Mouse (Mus musculus) layer of hippocampus, postnatal 10 days (tissue): Measurements from ENCODE around the gene F830045P16Rik. TPM values are rescaled to one million over a fixed set of nuclear protein-coding genes. Genes with fewer than 3 reads are reported as not detected.
"Not testable (repeated sequence)": the region's sequence is repeated elsewhere in the genome, so short reads cannot be mapped to it uniquely, and the experiment has no call there.

Experiments
- DNase-seq, 2 experiments: peaks; one replicate each; pipeline ENCODE4 v3.0.0; 2021; ENCODE audit warnings: low spot score in 2 of 2
- total RNA-seq, 2 experiments: library from RNA; stranded (reverse); gene quantifications; 2 replicates each; pipeline ENCODE4 v1.2.3; 2021

The F830045P16Rik gene
- total RNA-seq, 2 experiments from 2014 or later, result 0.18 TPM; not detected in 1

DNA sequence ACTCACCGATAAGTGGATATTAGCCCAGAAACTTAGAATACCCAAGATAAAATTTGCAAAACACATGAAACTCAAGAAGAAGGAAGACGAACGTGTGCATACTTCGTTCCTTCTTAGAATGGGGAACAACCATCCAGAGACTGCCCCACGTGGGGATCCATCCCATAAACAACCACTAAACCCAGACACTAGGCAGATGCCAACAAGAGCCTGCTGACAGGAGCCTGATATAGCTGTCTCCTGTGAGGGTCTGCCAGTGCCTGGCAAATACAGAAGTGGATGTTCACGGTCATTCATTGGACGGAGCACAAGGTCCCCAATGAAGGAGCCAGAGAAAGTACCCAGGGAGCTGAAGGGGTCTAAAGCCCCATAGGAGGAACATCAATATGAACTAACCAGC, 24.3 kb downstream of the F830045P16Rik start:
- DNase-seq, result not testable (repeated sequence)

DNA sequence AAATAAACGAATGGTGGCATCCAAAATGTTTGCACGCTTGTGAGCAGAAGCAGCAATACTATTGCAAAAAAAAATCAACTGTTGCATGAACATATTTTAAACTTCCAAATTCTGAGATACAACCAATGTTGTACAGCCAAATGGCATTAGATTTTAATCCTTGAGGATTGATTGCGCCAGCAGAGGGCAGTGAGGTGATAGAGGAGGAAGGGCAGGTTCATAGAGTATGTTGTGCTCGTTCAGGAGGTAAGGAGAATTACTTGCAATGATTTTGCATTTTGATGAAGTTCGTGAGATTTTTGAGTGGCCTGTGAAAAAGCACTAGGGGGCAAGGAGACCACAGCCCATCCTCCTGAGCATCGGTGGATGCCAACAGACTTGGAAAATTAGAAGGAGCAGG, 33.8 kb downstream of the F830045P16Rik start:
- DNase-seq, result peak; percentile 76 to 82

DNA sequence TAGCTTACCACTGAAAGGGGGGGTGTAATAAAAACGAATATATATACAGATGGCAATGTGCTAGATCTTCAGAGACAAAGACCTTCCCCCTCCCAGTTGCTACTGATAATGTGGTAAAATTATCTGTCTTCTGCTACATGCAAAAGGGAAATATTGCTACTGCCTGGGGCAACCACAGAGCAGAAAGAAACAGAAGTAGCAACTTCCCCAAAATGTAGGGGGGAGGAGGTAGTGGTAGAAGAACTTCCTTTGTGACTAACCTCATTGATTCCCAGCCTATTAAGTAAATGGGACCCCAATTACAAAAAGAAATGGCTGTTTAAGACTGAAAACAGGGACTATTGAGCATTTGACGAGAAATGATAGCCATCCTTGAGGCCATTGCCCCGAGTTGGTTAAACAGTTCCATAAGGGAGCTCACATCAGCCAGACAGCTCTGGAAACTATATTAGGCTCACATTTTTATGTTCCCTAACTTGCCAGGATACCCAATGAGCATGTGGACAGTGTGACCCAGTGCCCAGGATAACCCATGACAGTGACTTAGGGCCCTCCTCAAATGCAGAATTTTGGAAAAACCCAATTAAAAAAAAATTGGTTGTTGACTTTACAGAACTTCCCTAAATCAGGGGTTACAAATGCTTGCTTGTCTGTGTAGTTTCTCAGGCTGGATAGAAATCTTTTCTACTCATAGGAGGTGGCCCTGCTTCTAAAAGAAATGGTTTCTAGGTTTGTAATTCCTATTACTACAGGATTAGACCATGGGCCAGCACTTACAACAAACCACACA, 46.7 kb downstream of the F830045P16Rik start:
- no peak for DNase-seq

DNA sequence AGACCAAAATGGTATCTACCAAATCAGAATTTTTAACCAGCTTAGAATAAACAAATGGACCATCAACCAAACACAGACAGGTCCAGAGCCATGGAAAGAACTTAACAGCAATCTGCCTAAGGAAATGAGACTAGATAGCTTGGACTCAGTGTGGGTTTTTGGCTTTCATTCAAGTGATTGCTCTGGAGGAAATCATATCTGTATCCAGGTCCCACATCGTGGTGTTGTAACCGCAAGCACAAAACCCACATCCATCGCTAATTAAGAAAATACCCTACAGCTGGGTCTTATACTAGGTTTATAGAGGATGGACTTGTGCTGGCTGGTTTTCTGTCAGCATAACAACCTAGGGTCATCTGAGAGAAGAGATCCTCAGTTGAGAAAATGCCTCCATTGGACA, 53.3 kb downstream of the F830045P16Rik start:
- DNase-seq, result no peak

DNA sequence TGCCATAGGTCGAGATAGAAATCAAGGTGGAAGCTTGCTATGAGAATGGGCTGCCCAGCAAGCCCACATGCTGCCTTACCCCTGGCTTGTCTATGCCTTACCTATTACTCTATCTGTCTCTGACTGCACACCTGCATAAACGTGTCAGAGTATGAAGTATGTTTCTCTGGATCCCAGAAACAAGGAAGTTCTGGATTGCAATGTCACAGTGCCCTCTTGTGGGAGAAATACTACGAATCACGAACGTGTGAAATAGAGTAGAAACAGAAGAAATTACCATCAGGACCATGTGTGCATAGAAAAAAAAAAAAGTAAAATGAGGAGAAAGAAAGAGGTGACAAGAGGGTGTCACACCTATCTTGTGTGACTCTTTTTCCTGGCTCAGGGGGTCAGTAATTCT, 64.5 kb downstream of the F830045P16Rik start:
- peak; percentile 30 to 53 for DNase-seq

DNA sequence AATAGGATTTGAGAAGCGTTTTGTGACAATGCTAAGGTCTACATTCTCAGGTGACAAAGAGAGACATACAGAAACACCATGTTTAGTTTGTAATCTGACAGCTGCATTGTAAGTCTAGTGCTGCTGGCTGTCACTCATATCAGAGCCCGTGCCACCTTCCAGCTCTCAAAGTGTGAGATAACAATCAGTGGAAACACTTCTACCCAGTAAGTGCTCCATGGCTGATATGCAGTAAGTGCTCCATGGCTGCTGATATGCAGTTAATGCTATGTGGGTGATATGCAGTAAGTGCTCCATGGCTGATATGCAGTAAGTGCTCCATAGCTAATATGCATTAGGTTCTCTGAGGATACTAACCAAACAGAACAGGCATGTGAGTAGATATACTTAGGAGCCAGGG, 65.6 kb downstream of the F830045P16Rik start:
- no peak for DNase-seq

DNA sequence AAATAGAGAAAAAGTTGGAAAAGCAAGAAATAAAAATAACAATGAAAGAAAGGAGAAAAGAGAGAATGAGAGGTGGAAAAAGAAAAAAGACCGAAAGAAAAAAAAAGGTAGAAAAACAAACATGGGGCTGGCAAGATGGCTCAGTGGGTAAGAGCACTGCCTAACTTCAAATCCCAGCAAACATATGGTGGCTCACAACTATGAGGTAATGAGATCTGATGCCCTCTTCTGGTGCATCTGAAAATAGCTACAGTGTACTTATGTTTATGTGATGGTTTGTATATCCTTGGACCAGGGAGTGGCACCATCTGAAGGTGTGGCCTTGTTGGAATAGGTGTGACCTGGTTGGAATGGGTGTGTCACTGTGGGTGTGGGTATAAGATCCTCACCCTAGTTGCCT, 97.6 kb downstream of the F830045P16Rik start:
- DNase-seq, result not testable (repeated sequence)

DNA sequence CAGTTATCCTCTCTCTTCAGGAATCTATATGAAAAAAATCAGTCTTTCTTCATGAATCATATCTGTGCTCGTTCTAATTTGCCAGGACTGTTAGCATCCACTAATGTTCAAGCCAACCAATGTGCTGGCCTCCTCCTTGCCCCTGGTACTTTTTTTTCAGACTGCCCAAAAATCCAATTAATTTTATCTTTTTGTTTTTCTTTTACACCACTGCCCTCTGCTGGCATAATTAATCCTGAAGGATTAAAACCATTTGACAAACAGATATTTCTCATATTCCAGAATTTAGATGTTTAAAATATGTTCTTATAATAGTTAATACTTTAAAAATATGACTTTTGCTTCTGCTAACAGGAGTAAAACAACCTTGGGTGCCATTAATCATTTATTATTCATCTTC, 101.2 kb downstream of the F830045P16Rik start:
- no peak for DNase-seq

DNA sequence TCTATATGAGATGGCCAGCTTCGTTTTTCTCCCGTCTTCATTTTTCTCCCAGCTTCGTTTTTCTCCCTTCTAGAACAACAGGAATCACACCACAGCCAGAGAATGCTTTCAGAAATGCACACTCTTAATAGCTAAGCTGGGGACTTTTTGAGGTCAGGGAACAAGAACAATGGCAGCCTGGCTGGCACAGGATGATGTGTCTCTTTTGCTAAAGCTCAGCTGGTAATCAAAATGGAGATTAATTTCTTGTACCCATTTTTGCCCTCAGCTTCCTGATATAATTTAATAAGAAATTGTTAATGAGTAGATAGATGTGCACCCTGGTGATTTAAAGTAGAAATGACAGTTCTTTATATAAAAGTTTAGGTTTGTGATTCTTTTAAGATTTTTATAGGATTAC, 112.7 kb downstream of the F830045P16Rik start:
- no peak for DNase-seq

DNA sequence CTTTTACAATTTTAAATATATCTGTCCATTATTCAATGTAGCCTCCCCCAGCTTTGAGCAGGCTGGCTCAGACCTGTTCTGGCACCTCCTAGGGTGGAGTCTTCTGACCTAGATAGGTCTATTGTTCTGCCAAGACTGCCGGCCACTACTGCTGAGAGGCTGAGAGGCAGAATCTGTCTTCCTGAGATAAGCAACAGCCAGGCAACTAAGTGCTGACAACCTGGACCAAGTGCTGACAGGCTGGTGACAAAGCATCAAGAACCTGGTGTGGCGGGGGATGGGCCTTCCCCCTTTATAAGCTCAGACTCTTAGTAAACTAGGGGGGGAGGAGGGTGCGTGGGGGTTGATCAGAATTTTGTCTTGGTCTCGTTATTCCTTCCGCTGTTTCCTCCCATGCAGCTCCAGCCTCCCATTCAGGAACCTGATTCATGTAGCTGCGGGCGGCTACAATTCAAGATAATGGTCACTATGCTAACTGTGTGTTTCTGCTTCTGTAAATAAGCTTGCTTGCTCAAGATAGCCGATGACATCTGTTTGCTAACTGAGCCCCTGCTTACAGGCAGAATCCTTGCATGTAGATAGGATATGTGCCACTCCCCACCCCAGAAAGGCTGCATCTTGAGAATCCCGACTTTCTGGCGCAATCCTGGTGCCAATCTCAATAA, 115.4 kb downstream of the F830045P16Rik start:
- DNase-seq, result no peak

DNA sequence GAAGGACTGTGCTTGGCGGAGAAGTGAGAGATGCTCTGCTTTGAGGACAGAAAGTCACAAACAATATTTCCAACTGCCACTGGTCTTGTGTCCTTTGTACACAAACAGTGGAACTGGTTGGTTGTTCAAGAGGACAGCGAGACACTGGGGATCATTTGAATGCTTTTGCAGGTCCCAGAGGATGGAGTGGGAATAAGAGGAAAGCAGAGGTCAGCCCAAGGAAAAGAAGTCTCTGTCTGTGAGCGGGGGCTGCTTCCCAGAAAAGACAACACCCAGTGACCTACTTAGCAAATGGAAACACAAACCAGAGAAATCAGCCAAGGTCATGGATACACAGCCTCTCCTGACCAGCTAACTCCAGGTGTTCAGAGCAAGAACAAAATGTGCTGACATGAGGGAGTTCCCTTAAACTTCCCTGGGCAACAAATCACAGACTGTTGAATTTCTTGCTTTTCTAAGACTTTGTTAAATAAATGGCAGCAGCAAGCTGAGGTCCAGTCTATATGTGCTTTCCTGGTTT, 117.0 kb downstream of the F830045P16Rik start:
- DNase-seq, result no peak

DNA sequence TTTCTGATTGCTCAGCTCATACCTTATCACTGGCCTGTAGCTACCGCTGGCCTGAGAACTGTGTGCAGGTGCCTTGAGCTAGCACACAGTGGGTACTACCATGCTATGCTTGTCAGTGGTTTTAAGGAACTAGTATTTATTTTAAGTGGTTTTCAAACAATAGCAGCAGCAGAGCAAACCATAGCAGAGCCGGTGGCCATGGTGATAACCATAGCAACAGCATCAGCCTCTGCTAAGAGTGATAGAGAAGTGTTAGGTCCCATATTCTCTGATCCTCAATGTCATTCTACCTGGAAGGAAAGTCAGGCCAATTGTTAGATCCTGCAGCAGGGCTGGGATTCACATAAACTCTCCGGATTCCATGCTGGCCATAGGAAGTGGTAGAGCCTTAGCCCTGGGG, 121.8 kb downstream of the F830045P16Rik start:
- DNase-seq, result no peak

DNA sequence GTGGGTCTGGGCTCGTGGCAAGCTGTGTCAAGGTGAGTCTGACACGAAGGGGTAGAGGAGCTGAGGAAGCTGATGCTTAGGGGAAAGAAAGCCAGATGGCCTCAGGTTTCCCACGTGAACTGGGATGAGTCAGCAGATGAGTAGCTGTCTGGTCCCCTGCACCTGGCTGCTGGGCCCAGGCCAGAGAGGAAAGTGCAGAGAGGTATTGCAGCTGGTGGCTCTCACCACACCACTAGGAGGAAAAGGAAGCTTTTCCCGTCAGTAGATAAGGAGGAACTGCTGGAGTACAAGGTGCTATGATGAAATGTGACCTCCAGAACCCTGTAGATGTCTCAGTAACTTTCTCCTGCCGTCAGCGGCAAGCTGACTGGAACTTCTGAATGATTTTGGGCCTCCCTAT, 122.9 kb downstream of the F830045P16Rik start:
- no peak for DNase-seq

DNA sequence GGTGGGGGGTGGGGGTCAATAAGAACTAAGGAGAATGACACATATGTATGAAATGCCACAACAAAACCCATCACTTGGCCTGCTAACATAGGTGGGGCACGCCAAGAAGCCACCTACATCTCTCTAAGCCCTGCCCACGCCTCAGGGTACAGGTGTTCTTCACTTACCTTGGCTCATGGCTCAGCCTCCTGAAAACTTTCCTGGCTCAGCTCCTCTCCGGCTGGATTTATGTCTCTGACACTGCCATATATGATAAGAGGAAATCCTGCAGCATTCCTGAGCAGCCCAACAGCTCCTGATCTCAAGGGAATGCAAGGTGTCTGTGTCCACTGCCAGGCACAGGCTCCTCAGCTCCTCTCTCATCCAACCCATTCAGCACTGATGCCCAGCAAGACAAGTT, 124.8 kb downstream of the F830045P16Rik start:
- DNase-seq, result no peak

DNA sequence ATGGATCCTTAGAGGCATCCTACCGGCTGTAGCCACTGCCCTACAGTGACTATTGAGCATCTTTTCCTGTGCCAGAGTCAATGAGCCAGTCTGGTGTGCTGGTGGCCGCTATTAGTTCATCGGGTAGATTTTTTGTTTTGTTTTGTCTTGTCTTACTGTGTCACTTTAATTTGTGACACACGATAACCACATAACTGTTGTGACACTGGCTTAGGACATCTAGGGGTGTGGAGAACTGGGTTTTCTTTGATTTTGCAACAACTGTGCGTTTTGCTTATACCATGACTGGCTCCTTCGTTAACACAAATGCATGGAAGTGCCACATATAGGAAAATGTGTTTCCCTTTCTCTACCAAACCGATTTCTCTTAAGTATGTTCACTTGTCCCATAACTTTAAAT, 126.1 kb downstream of the F830045P16Rik start:
- no peak for DNase-seq

DNA sequence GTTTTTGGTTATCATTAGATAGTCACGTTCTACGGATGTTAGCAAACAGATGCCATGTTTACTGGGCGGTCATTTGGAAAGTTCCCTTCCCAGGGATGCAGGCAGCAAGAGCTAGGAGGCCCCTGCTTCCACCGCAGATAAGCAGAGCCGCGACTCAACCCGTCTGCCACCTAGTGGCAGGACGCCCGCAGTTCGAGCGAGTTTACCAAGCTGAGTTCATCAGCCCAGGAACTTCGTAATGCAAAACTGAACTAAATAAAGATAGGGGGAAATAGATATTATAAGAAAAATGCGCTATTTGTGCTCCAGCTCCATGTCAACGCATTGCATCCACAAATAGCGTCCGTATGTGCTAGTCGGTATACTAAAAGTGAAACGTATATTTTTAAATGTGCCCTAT, 127.9 kb downstream of the F830045P16Rik start:
- peak; percentile 79 to 85 for DNase-seq

Other genes with a start within 250 kb of the F830045P16Rik start
- 1 to 10 TPM; 3.3 to 4.1 TPM for gene Ckap2l, start 239.4 kb downstream of the F830045P16Rik start, total RNA-seq
- under 1 TPM in 1 of 2 experiments, not detected in 1; 0.56 TPM for gene Il1a, start 226.6 kb downstream of the F830045P16Rik start, total RNA-seq
- not detected for gene Il1b, start 165.5 kb downstream of the F830045P16Rik start, total RNA-seq
- 100 to 1,000 TPM; 207 to 208 TPM for gene Sirpa, start 56.2 kb upstream of the F830045P16Rik start, total RNA-seq
- 10 to 100 TPM; 10.3 to 12.0 TPM for gene Pdyn, start 163.2 kb upstream of the F830045P16Rik start, total RNA-seq